ENCODE assay signal across 10 mouse cellular contexts in genomic region chr15:86362306-86363150, GRCm38 (mm10).
A peak's percentile ranks its signal among the peaks of the same experiment; 100 is the strongest.
DNase-seq lines count a peak whose midpoint lies in the region; ATAC-seq lines count a peak whose summit lies in the region.
"Had no signal": no experiment of that assay in that cellular context is flagged by ENCODE, and none has a peak within 500 bp of the region (broad histone marks: within the 10 kb centered on the region; RNA-seq: fewer than 3 reads in every experiment).

No protein-coding gene starts in this region.

- H3K27ac ChIP-seq in neural tube, embryonic 13.5 days (replicated peaks) = 0 out of 2 replicates have a peak overlapping the region, but pooled peaks have one; percentile 42
- H3K27ac ChIP-seq in embryonic facial prominence, embryonic 10.5 days (replicated peaks) = no peak overlapping the region
- H3K27ac ChIP-seq: lung, embryonic 15.5 days; stomach, embryonic 15.5 days had no signal

- no peak for DNase-seq in neural tube, embryonic 10.5 days (ENCODE audit: extremely low spot score, low spot score)
- peak; percentile 58 to 67 for DNase-seq in frontal cortex, postnatal 36 days (ENCODE audit: low spot score in 2 of 2)
- peak; percentile 57 to 60 for DNase-seq in left cerebral cortex, postnatal 14 days (ENCODE audit: low spot score in 2 of 2)
- DNase-seq in thymus, postnatal 4 days = peak; percentile 61
- no peak for DNase-seq in embryonic facial prominence, embryonic 10.5 days (ENCODE audit: low spot score)
- DNase-seq in MN1 (ENCODE audit: low spot score) = no peak
- DNase-seq in kidney, postnatal 14 days = no peak

- no peak for ATAC-seq in neural tube, embryonic 13.5 days (ENCODE audit: low read depth)

- intact Hi-C loops in left cerebral cortex, postnatal 14 days (cut with DNase I) = no loop called here

- H3K4me1 ChIP-seq in neural tube, embryonic 13.5 days (replicated peaks) = peaks cover 66% of the 10 kb centered on the region
- H3K4me1 ChIP-seq in embryonic facial prominence, embryonic 10.5 days = peaks cover 6% of the 10 kb centered on the region
- H3K4me1 ChIP-seq: stomach, embryonic 15.5 days had no signal

- H3K9ac ChIP-seq in neural tube, embryonic 13.5 days = no peak overlapping the region
- H3K9ac ChIP-seq: lung, embryonic 15.5 days; stomach, embryonic 15.5 days had no signal

- H3K4me2 ChIP-seq in neural tube, embryonic 13.5 days = no peak overlapping the region
- H3K4me2 ChIP-seq: lung, embryonic 15.5 days; stomach, embryonic 15.5 days had no signal

- no peaks in the 10 kb centered on the region for H3K9me3 ChIP-seq in neural tube, embryonic 13.5 days
- H3K9me3 ChIP-seq in embryonic facial prominence, embryonic 10.5 days = no peaks in the 10 kb centered on the region
- H3K9me3 ChIP-seq: lung, embryonic 15.5 days; stomach, embryonic 15.5 days had no signal

- WGBS in neural tube, embryonic 13.5 days = 72% methylated on average over 10 of the region's 10 CpGs
- WGBS in embryonic facial prominence, embryonic 10.5 days = 85% methylated on average over 10 of the region's 10 CpGs

- H3K4me3 ChIP-seq in neural tube, embryonic 13.5 days = no peak overlapping the region
- no peak overlapping the region for H3K4me3 ChIP-seq in embryonic facial prominence, embryonic 10.5 days
- H3K4me3 ChIP-seq: lung, embryonic 15.5 days; stomach, embryonic 15.5 days had no signal

- no peaks in the 10 kb centered on the region for H3K27me3 ChIP-seq in neural tube, embryonic 13.5 days
- H3K27me3 ChIP-seq in embryonic facial prominence, embryonic 10.5 days (replicated peaks; ENCODE audit: low read depth, poor library complexity, severe bottlenecking) = no peaks in the 10 kb centered on the region
- H3K27me3 ChIP-seq: lung, embryonic 15.5 days; stomach, embryonic 15.5 days had no signal

- H3K36me3 ChIP-seq in neural tube, embryonic 13.5 days = no peaks in the 10 kb centered on the region
- H3K36me3 ChIP-seq in embryonic facial prominence, embryonic 10.5 days (replicated peaks) = no peaks in the 10 kb centered on the region
- H3K36me3 ChIP-seq: lung, embryonic 15.5 days; stomach, embryonic 15.5 days had no signal

Comparison
In these comparisons a context has a peak if more than half of its experiments do, and no peak if none do; other contexts are left out.
1. DNase-seq: peak in frontal cortex, postnatal 36 days (2 of 2), left cerebral cortex, postnatal 14 days (2 of 2) and thymus, postnatal 4 days (single experiment); none in neural tube, embryonic 10.5 days (single experiment), embryonic facial prominence, embryonic 10.5 days (single experiment), MN1 (single experiment) and kidney, postnatal 14 days (single experiment).